Mouse (Mus musculus): ENCODE results near the gene Fbxl18.
A peak's percentile ranks its signal among the peaks of the same experiment; 100 is the strongest.

Gene Fbxl18

GRCm38 (mm10) chr5:142823096-142824062 lies 71.8 kb downstream of the Fbxl18 start:
- peak; percentile 91 for DNase-seq (ENCODE audit: low read depth, low spot score)

- peak; percentile 79 for DNase-seq (ENCODE audit: low read depth, low spot score)
These were observed 72.7 kb downstream of the Fbxl18 start for GRCm38 (mm10) chr5:142822286-142823095.

GRCm38 (mm10) chr5:142821974-142822285 lies 73.3 kb downstream of the Fbxl18 start:
- no peak for DNase-seq (ENCODE audit: low read depth, low spot score)

GRCm38 (mm10) chr5:142821266-142821973 lies 73.8 kb downstream of the Fbxl18 start:
- DNase-seq (ENCODE audit: low read depth, low spot score), result peak; percentile 96

GRCm38 (mm10) chr5:142820276-142821265 lies 74.7 kb downstream of the Fbxl18 start:
- peak; percentile 63 for DNase-seq (ENCODE audit: low read depth, low spot score)

GRCm38 (mm10) chr5:142819385-142820275 lies 75.6 kb downstream of the Fbxl18 start:
- DNase-seq (ENCODE audit: low read depth, low spot score), result peak; percentile 90

GRCm38 (mm10) chr5:142818435-142819360 lies 76.5 kb downstream of the Fbxl18 start:
- DNase-seq (ENCODE audit: low read depth, low spot score), result peak; percentile 85

GRCm38 (mm10) chr5:142817524-142818434 lies 77.4 kb downstream of the Fbxl18 start, which contains the start of gene Tnrc18:
Gene Tnrc18 (minus strand): TSS chr5:142817662.
- DNase-seq (ENCODE audit: low read depth, low spot score), result peak; percentile 100

All from mesoderm, embryonic 11.5 days (tissue).